Mouse (Mus musculus): ENCODE results near the gene Prss12. TPM values are rescaled to one million over a fixed set of nuclear protein-coding genes. Genes with fewer than 3 reads are reported as not detected.

Gene Prss12
- polyA plus RNA-seq, 1 experiment from 2014 or later, result 3.6 TPM

GRCm38 (mm10) chr3:123514886-123515285, 68.2 kb downstream of the Prss12 start:
- H3K9me3 ChIP-seq (replicated peaks; ENCODE audit: control insufficient read depth, low read length), result no peaks in the 10 kb centered on the region
- ATAC-seq (replicated peaks; ENCODE audit: extremely low read depth, insufficient read depth, low FRiP score), result no peak
- no peak overlapping the region for H3K9ac ChIP-seq (ENCODE audit: low read length)
- H3K27ac ChIP-seq (ENCODE audit: low read length), result no peak overlapping the region
- H3K4me3 ChIP-seq (ENCODE audit: low read length), result no peak overlapping the region
- H3K36me3 ChIP-seq (ENCODE audit: control insufficient read depth, insufficient read depth), result no peaks in the 10 kb centered on the region
- H3K4me2 ChIP-seq (ENCODE audit: low read depth, low read length), result no peak overlapping the region
- 36% methylated on average over 5 of the region's 5 CpGs for WGBS
- 0 out of 2 replicates have a peak, but pooled peaks cover 2% of the 10 kb centered on the region for H3K4me1 ChIP-seq (ENCODE audit: control insufficient read depth, insufficient read depth, low read length)
- no peaks in the 10 kb centered on the region for H3K27me3 ChIP-seq (ENCODE audit: control insufficient read depth, insufficient read depth, low read length)

- H3K27ac ChIP-seq (ENCODE audit: low read length), result no peak overlapping the region
- no peaks in the 10 kb centered on the region for H3K27me3 ChIP-seq (ENCODE audit: control insufficient read depth, insufficient read depth, low read length)
- no peak overlapping the region for H3K4me2 ChIP-seq (ENCODE audit: low read depth, low read length)
- H3K9ac ChIP-seq (ENCODE audit: low read length), result no peak overlapping the region
- ATAC-seq (replicated peaks; ENCODE audit: extremely low read depth, insufficient read depth, low FRiP score), result no peak
- no peaks in the 10 kb centered on the region for H3K36me3 ChIP-seq (ENCODE audit: control insufficient read depth, insufficient read depth)
- no peaks in the 10 kb centered on the region for H3K9me3 ChIP-seq (replicated peaks; ENCODE audit: control insufficient read depth, low read length)
- WGBS, result 16% methylated on average over 5 of the region's 5 CpGs
- H3K4me3 ChIP-seq (ENCODE audit: low read length), result no peak overlapping the region
- H3K4me1 ChIP-seq (ENCODE audit: control insufficient read depth, insufficient read depth, low read length), result no peaks in the 10 kb centered on the region
Observed at GRCm38 (mm10) chr3:123515600-123516359, 69.1 kb downstream of the Prss12 start.

- Histone ChIP-seq H3K4me1 (ENCODE audit: control insufficient read depth, insufficient read depth, low read length) (no peaks in the 10 kb centered on the region), H3K27ac (ENCODE audit: low read length) (no peak overlapping the region), H3K9ac (ENCODE audit: low read length) (no peak overlapping the region), H3K36me3 (ENCODE audit: control insufficient read depth, insufficient read depth) (no peaks in the 10 kb centered on the region), H3K4me2 (ENCODE audit: low read depth, low read length) (no peak overlapping the region), H3K4me3 (ENCODE audit: low read length) (no peak overlapping the region), H3K9me3 (replicated peaks; ENCODE audit: control insufficient read depth, low read length) (no peaks in the 10 kb centered on the region), H3K27me3 (ENCODE audit: control insufficient read depth, insufficient read depth, low read length) (no peaks in the 10 kb centered on the region)
- ATAC-seq (replicated peaks; ENCODE audit: extremely low read depth, insufficient read depth, low FRiP score), result no peak
- WGBS, result 25% methylated on average over 4 of the region's 4 CpGs
Observed at GRCm38 (mm10) chr3:123516784-123517183, 70.1 kb downstream of the Prss12 start.

GRCm38 (mm10) chr3:123526313-123527067, 79.8 kb downstream of the Prss12 start:
- Histone ChIP-seq H3K27ac (ENCODE audit: low read length) (no peak overlapping the region), H3K9ac (ENCODE audit: low read length) (no peak overlapping the region), H3K36me3 (ENCODE audit: control insufficient read depth, insufficient read depth) (no peaks in the 10 kb centered on the region), H3K27me3 (ENCODE audit: control insufficient read depth, insufficient read depth, low read length) (no peaks in the 10 kb centered on the region), H3K4me2 (ENCODE audit: low read depth, low read length) (no peak overlapping the region), H3K4me1 (ENCODE audit: control insufficient read depth, insufficient read depth, low read length) (no peaks in the 10 kb centered on the region), H3K9me3 (replicated peaks; ENCODE audit: control insufficient read depth, low read length) (no peaks in the 10 kb centered on the region), H3K4me3 (ENCODE audit: low read length) (no peak overlapping the region)
- 66% methylated on average over 11 of the region's 11 CpGs for WGBS
- no peak for ATAC-seq (replicated peaks; ENCODE audit: extremely low read depth, insufficient read depth, low FRiP score)

GRCm38 (mm10) chr3:123527806-123528507, 81.2 kb downstream of the Prss12 start:
- H3K4me1 ChIP-seq (ENCODE audit: control insufficient read depth, insufficient read depth, low read length), result no peaks in the 10 kb centered on the region
- no peak for ATAC-seq (replicated peaks; ENCODE audit: extremely low read depth, insufficient read depth, low FRiP score)
- H3K27ac ChIP-seq (ENCODE audit: low read length), result no peak overlapping the region
- H3K4me2 ChIP-seq (ENCODE audit: low read depth, low read length), result no peak overlapping the region
- H3K9ac ChIP-seq (ENCODE audit: low read length), result no peak overlapping the region
- 67% methylated on average over 10 of the region's 10 CpGs for WGBS
- no peaks in the 10 kb centered on the region for H3K9me3 ChIP-seq (replicated peaks; ENCODE audit: control insufficient read depth, low read length)
- H3K27me3 ChIP-seq (ENCODE audit: control insufficient read depth, insufficient read depth, low read length), result no peaks in the 10 kb centered on the region
- no peak overlapping the region for H3K4me3 ChIP-seq (ENCODE audit: low read length)
- no peaks in the 10 kb centered on the region for H3K36me3 ChIP-seq (ENCODE audit: control insufficient read depth, insufficient read depth)

- Histone ChIP-seq H3K9me3 (replicated peaks; ENCODE audit: control insufficient read depth, low read length) (no peaks in the 10 kb centered on the region), H3K9ac (ENCODE audit: low read length) (no peak overlapping the region), H3K4me2 (ENCODE audit: low read depth, low read length) (no peak overlapping the region), H3K27ac (ENCODE audit: low read length) (no peak overlapping the region), H3K4me3 (ENCODE audit: low read length) (no peak overlapping the region), H3K36me3 (ENCODE audit: control insufficient read depth, insufficient read depth) (no peaks in the 10 kb centered on the region), H3K4me1 (ENCODE audit: control insufficient read depth, insufficient read depth, low read length) (no peaks in the 10 kb centered on the region), H3K27me3 (ENCODE audit: control insufficient read depth, insufficient read depth, low read length) (no peaks in the 10 kb centered on the region)
- no peak for ATAC-seq (replicated peaks; ENCODE audit: extremely low read depth, insufficient read depth, low FRiP score)
- 62% methylated on average over 2 of the region's 2 CpGs for WGBS
Observed at GRCm38 (mm10) chr3:123531124-123531523, 84.4 kb downstream of the Prss12 start.

- Histone ChIP-seq H3K9ac (ENCODE audit: low read length) (no peak overlapping the region), H3K27ac (ENCODE audit: low read length) (no peak overlapping the region), H3K4me2 (ENCODE audit: low read depth, low read length) (no peak overlapping the region), H3K27me3 (ENCODE audit: control insufficient read depth, insufficient read depth, low read length) (no peaks in the 10 kb centered on the region), H3K36me3 (ENCODE audit: control insufficient read depth, insufficient read depth) (no peaks in the 10 kb centered on the region), H3K9me3 (replicated peaks; ENCODE audit: control insufficient read depth, low read length) (no peaks in the 10 kb centered on the region), H3K4me1 (ENCODE audit: control insufficient read depth, insufficient read depth, low read length) (no peaks in the 10 kb centered on the region), H3K4me3 (ENCODE audit: low read length) (no peak overlapping the region)
- no peak for ATAC-seq (replicated peaks; ENCODE audit: extremely low read depth, insufficient read depth, low FRiP score)
- WGBS, result 87% methylated on average over 1 of the region's 1 CpGs
Observed at GRCm38 (mm10) chr3:123537279-123537678, 90.6 kb downstream of the Prss12 start.

GRCm38 (mm10) chr3:123543585-123544304, 97.0 kb downstream of the Prss12 start:
- Histone ChIP-seq H3K4me3 (ENCODE audit: low read length) (no peak overlapping the region), H3K4me2 (ENCODE audit: low read depth, low read length) (no peak overlapping the region), H3K9ac (ENCODE audit: low read length) (no peak overlapping the region), H3K36me3 (ENCODE audit: control insufficient read depth, insufficient read depth) (no peaks in the 10 kb centered on the region), H3K27ac (ENCODE audit: low read length) (no peak overlapping the region), H3K27me3 (ENCODE audit: control insufficient read depth, insufficient read depth, low read length) (no peaks in the 10 kb centered on the region), H3K9me3 (replicated peaks; ENCODE audit: control insufficient read depth, low read length) (no peaks in the 10 kb centered on the region), H3K4me1 (ENCODE audit: control insufficient read depth, insufficient read depth, low read length) (no peaks in the 10 kb centered on the region)
- ATAC-seq (replicated peaks; ENCODE audit: extremely low read depth, insufficient read depth, low FRiP score), result no peak
- 74% methylated on average over 6 of the region's 6 CpGs for WGBS
